Mouse (Mus musculus) brown adipose tissue, adult 24 weeks (tissue): ENCODE data around the gene Mybpc2. TPM values are rescaled to one million over a fixed set of nuclear protein-coding genes. Genes with fewer than 3 reads are reported as not detected.

Source experiments
- H3K27ac ChIP-seq: fragments of 200-500 bp; replicated peaks from 2 replicates; pipeline ENCODE4 v1.5.1; 2012; ENCODE audit warnings: low read depth, mild to moderate bottlenecking, low read length
- H3K4me1 ChIP-seq: fragments of 200-500 bp; 2 replicates; pipeline ENCODE4 v1.6.1; 2012; ENCODE audit warnings: low read length, mixed read lengths; ENCODE audit not compliant: control insufficient read depth, insufficient read depth, insufficient read length
- H3K4me3 ChIP-seq: fragments of 200-500 bp; 2 replicates; pipeline ENCODE4 v1.5.1; 2012; ENCODE audit warnings: low read depth, mild to moderate bottlenecking, low read length, moderate library complexity; ENCODE audit not compliant: insufficient read depth
- polyA plus RNA-seq: library from polyadenylated mRNA; stranded (reverse); fragments of >200 nt; gene quantifications from 2 replicates; pipeline ENCODE4 v1.2.4, GENCODE M21; 2012; ENCODE audit not compliant: missing spikeins, insufficient read depth, insufficient read length

Gene Mybpc2
- 10.9 and 25.7 TPM in 2 replicates for polyA plus RNA-seq

DNA sequence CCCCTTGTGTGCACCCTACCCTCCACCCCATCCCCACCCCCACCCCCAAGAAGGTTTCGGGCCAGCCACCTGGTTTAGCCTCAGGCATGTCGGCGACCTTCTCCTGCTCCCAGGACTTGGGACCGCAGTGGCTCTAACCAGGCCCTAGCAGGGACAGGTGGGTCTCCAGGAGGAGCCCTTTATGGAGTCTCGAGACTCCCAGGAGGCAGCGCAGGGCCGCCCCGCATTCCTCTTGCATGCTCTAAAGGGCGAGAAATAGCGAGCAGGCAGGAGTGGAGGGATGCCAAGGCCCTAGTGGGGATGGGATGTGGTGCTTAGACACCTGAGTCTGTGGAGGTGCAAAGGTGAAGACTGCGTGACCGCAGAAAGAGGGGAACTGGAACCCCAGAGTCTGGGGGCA lies at the start of gene Mybpc2:
Gene Mybpc2, minus strand, starts transcription at position 155 of the 400 bp plus-strand sequence.
- Histone ChIP-seq H3K27ac (no peak within 1 kb of the TSS), H3K4me1 (peaks cover 4% of the 10 kb centered on the region; the same call in 1 of the 2 replicates), H3K4me3 (0 out of 2 replicates have a peak within 1 kb of the TSS, but pooled peaks have one; percentile 4)

DNA sequence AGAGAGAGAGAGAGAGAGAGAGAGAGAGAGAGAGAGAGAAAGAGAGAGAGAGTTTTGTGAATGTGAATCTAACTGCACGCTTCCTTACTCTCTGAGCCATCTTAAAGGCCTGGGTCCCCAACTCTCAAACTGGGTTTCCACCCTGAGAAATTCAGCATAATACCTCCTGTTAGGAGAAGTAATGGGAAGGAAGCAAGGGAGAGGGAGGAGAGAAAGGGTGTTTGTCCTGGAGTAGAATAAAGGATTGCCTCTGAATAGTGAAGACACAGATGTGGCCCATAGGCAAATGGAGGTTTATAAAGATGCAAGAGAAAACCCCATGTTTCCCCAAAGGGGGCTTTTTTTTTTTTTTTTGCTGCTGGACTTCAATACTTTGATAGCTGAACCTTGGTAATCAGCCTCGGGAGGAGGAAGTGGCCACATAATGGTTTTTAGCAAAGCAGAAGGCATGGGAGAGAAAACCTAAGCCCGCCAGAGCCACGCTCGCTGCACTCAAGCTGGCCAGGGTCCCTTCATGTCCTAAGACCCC lies 48.6 kb upstream of the Mybpc2 start:
- H3K27ac ChIP-seq: no peak overlapping the region
- no peak overlapping the region for H3K4me3 ChIP-seq
- H3K4me1 ChIP-seq: no peaks in the 10 kb centered on the region

GRCm38 (mm10) chr7:44572213-44572701 lies 47.8 kb upstream of the Mybpc2 start, which contains the start of gene Napsa:
Gene Napsa, plus strand, starts transcription at chr7:44572380.
- Histone ChIP-seq H3K4me3 (no peak within 1 kb of the TSS), H3K27ac (no peak within 1 kb of the TSS), H3K4me1 (no peaks in the 10 kb centered on the region)

DNA sequence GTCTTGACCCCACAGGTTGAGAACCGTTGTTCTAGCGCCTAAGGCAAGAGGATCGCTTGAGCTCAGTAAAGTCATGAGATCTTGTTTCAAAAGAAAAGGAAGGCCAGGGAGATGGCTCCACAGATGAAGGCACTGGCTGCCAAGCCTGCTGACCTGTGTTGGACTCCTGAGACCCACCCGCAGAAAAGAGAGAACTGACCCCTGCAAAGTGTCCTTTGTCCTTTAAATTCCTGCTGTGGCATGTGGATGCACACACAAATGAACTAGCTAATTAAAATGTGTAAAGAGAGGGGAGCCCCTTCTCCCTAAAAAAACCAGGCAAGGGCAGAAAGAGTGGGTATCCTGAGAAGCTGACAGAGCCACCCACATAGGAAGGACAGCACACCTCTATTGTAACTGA lies 47.4 kb upstream of the Mybpc2 start:
- H3K27ac ChIP-seq: no peak overlapping the region
- no peak overlapping the region for H3K4me3 ChIP-seq
- H3K4me1 ChIP-seq: no peaks in the 10 kb centered on the region

DNA sequence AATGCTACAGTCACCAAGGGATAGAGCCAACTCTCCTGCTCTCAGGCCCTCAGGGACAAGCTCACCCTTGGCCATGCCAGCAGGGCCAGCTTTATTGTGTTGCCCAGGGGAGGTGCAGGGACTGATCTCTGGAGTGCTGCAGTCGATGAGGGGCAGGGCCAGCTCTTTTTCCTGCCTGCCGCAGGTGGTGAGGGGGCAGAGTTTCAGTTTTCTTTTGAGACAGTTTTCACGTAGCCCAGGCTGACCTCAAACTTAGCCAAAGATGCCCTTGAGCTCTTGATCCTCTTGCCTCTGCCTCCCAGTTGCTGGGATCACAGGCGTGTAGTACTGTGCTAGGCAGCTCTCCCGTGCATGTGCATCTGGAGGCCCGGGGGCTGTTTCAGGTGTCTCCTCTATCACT lies 46.5 kb upstream of the Mybpc2 start:
- Histone ChIP-seq H3K4me3 (no peak overlapping the region), H3K4me1 (no peaks in the 10 kb centered on the region), H3K27ac (no peak overlapping the region)

DNA sequence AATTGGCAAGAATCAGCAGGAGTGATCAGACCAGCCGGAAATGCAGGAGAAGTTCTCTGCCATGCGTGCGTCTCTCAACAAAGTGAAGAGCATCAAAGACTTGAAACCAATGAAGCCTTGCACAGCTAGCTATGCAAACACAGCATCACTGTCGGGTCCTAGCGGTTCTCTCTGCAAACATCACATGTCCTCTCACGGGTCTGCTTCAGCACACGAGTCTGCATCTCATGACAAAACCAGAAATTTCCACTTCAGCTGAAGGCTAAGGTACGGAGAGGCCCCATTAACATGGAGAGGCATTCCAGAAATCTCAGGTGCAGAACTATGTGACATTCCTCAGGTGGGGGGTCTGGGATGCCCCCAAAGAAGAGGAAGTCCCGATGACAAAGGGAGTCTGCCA lies 44.3 kb upstream of the Mybpc2 start:
- H3K27ac ChIP-seq: no peak overlapping the region
- H3K4me3 ChIP-seq: no peak overlapping the region
- no peaks in the 10 kb centered on the region for H3K4me1 ChIP-seq

DNA sequence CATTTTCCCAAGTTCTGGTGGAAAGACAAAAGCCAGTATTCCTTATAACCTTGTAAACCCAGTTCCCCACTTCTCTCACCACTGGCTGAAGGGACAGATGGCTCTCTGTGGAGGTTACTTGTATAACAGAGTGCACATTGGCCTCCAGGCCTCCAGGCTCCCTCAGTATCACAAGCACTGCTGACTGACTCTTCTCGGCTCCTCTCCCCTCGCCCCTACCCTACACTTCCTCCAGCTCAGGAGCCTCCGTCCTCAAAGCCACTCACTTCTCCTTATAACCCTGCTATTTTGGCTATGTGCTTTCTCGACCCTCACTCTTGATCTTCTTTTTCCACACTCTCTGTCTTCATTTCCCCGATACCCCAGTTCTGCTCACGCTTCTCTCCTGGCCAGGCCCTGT lies 41.0 kb upstream of the Mybpc2 start:
- no peak overlapping the region for H3K4me3 ChIP-seq
- no peaks in the 10 kb centered on the region for H3K4me1 ChIP-seq
- no peak overlapping the region for H3K27ac ChIP-seq

DNA sequence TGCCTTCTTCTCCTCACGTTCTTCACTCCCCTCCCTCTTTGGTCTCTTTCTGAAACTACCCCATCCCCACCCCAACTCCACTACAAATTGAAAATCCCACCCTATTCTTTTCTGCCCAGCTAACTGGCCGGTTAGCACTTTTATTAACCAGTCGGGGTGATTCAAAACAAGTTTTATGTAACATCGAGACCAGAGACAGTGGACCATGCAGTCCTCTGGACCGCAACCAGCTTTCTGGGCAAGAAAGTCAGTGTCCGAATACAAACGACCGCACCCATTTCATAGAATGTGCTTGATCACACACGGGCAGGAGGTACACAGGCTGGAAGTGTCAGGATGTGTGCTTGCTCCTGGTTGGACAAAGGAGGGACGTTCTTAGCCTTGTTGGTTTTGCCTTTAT lies 40.0 kb upstream of the Mybpc2 start:
- Histone ChIP-seq H3K27ac (no peak overlapping the region), H3K4me3 (no peak overlapping the region), H3K4me1 (no peaks in the 10 kb centered on the region)

DNA sequence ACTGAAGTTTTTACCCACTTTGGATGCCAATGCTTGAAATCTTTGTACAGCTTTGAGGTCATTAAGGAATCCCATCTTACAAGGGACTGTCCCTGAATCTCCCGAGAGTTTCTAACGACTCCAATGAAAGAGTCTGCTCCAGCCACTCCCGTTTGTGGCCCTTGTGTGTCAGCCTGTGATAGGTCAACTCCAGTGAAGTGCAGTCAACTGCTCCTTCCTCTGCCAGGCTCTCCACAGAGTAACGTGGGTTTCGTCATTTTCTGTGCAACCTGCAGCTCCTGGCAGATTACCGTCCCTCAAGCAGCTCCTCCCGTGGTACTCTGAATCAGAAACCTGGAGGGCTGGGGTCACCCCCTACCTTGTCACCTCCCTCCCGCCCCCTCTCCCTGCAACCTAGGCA lies 38.8 kb upstream of the Mybpc2 start:
- H3K4me1 ChIP-seq: no peaks in the 10 kb centered on the region
- no peak overlapping the region for H3K27ac ChIP-seq
- no peak overlapping the region for H3K4me3 ChIP-seq

- no peak overlapping the region for H3K4me3 ChIP-seq
Measured at GRCm38 (mm10) chr7:44560435-44561400, 36.3 kb upstream of the Mybpc2 start.

GRCm38 (mm10) chr7:44557629-44558028 lies 33.2 kb upstream of the Mybpc2 start:
- Histone ChIP-seq H3K27ac (no peak overlapping the region), H3K4me3 (no peak overlapping the region), H3K4me1 (0 out of 2 replicates have a peak, but pooled peaks cover 3% of the 10 kb centered on the region)

More at GRCm38 (mm10) chr7:44560435-44561400, 36.3 kb upstream of the Mybpc2 start:
- Histone ChIP-seq H3K27ac (no peak overlapping the region), H3K4me1 (no peaks in the 10 kb centered on the region)

DNA sequence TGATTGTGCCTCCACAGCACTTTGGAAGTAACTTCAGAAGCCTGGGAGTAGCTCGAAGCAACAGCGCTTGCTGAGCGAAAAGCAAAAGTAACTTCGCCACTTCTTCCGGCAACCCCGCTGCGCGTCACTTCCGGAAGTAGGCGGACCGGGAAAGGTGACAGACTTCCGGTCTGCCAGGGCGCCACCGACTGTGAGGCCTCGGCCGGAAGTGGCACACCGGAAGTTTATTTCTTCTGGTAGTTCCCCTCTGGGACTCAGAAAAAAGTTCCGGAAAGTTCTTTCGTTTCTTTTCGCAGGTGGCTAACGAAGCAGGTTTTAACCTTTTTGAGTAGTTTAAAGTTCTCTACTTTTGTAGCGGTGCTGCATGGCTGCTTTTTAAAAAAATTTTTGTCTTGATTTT lies 29.4 kb upstream of the Mybpc2 start, which contains the start of gene Nr1h2:
Gene Nr1h2, minus strand, starts transcription at position 126 of the 400 bp plus-strand sequence.
- Histone ChIP-seq H3K27ac (peak within 1 kb of the TSS; percentile 95), H3K4me3 (peak within 1 kb of the TSS; percentile 99), H3K4me1 (0 out of 2 replicates have a peak, but pooled peaks cover 3% of the 10 kb centered on the region)

GRCm38 (mm10) chr7:44553196-44553764 lies 28.8 kb upstream of the Mybpc2 start:
- 0 out of 2 replicates have a peak, but pooled peaks cover 3% of the 10 kb centered on the region for H3K4me1 ChIP-seq
- peak overlapping the region; percentile 99 for H3K4me3 ChIP-seq
- H3K27ac ChIP-seq: peak overlapping the region; percentile 95

DNA sequence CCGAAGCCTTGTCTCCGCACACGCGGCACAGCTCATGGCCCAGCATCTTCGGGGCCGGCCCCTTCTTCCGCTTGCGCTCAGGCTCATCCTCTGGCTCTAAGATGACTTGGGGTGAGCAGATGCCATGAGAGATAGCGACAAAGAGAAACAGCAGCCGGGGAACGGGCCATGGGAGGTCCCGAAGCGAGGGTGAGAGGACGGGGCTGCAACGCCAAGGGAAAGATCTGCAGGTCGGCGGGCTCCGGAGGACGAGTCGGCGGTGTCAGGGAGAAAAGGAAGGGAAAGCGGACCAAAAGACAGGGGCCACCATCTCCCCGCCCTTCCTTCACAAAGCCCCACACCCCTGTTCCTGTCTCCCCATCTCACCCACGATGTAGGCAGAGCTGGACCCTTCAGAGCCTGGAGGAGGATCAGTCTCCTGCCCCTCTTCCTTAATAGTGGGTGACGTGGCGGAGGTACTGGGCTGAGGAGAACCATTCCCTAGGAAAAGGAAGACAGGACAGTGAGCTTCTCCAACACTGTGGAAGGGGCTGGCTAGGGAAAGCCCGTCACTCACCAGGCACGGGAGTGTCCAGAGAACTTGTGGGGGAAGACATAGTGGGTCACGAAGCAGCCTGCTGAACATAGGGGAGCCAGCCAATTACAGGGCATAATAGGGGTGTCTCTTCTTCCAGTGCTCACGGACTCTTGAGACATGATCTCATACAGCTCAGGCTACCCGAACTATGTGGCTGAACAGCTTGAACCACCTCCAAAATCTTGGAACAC lies 27.9 kb upstream of the Mybpc2 start:
- Histone ChIP-seq H3K4me1 (peaks cover 8% of the 10 kb centered on the region; the same call in 1 of the 2 replicates), H3K4me3 (peak overlapping the region; percentile 99; the same call in 1 of the 2 replicates), H3K27ac (no peak overlapping the region)
